Mouse (Mus musculus) midbrain, postnatal 0 days (tissue): Measurements from ENCODE around the gene Kif2c. TPM values are rescaled to one million over a fixed set of nuclear protein-coding genes. Genes with fewer than 3 reads are reported as not detected.

Experiments
- ATAC-seq: fragments of 200-750 bp; cut with Nextera tagmentation; 2 replicates; pipeline ENCODE4 v1.8.0; 2017; ENCODE audit warnings: moderate number of reproducible peaks, mild to moderate bottlenecking, moderate TSS enrichment, moderate library complexity; ENCODE audit not compliant: low FRiP score
- DNase-seq: peaks from one replicate; pipeline ENCODE4 v3.0.0-alpha.2; 2015; ENCODE audit warnings: low spot score
- H3K27ac ChIP-seq: fragments of 300-500 bp; sonication (generic); 2 replicates; pipeline ENCODE4 v1.5.1; 2014; ENCODE audit warnings: low read depth, mild to moderate bottlenecking, low read length, mixed read lengths
- H3K27me3 ChIP-seq: fragments of 300-500 bp; sonication (generic); 2 replicates; pipeline ENCODE4 v1.6.1; 2014; ENCODE audit warnings: low read length, control low read depth, mixed read lengths; ENCODE audit not compliant: insufficient read depth
- H3K36me3 ChIP-seq: fragments of 300-500 bp; sonication (generic); 2 replicates; pipeline ENCODE4 v1.6.1; 2014; ENCODE audit warnings: low read length, control low read depth, mixed read lengths; ENCODE audit not compliant: insufficient read depth
- H3K4me1 ChIP-seq: fragments of 300-500 bp; sonication (generic); 2 replicates; pipeline ENCODE4 v1.6.1; 2014; ENCODE audit warnings: mild to moderate bottlenecking, control low read depth, antibody characterized with exemption, low read length, mixed read lengths; ENCODE audit not compliant: insufficient read depth
- H3K4me2 ChIP-seq: fragments of 300-500 bp; sonication (generic); 2 replicates; pipeline ENCODE4 v1.6.1; 2014; ENCODE audit warnings: low read depth, mild to moderate bottlenecking, low read length, mixed read lengths; ENCODE audit not compliant: poor library complexity, severe bottlenecking
- H3K4me3 ChIP-seq: fragments of 300-500 bp; sonication (generic); 2 replicates; pipeline ENCODE4 v1.5.1; 2014; ENCODE audit warnings: low read depth, mild to moderate bottlenecking, low read length, moderate library complexity
- H3K9ac ChIP-seq: fragments of 300-500 bp; sonication (generic); replicated peaks from 2 replicates; pipeline ENCODE4 v1.6.1; 2014; ENCODE audit warnings: mild to moderate bottlenecking, low read length, moderate library complexity, mixed read lengths; ENCODE audit not compliant: poor library complexity, severe bottlenecking
- H3K9me3 ChIP-seq: fragments of 300-500 bp; sonication (generic); 2 replicates; pipeline ENCODE4 v1.6.1; 2016; ENCODE audit warnings: low read length, control low read depth
- CTCF ChIP-seq: IDR thresholded peaks from 2 replicates; pipeline ENCODE4 v1.5.1; 2016; ENCODE audit warnings: antibody characterized with exemption, mild to moderate bottlenecking
- WGBS: fragments of 180-500 bp; shearing (Covaris S2); extraction: QIAGEN DNeasy Blood & Tissue Kit; methylation state at CpG from one replicate; pipeline ENCODE4 v1.1.7; 2014; 5-methylcytosine and 5-hydroxymethylcytosine counted together
- polyA plus RNA-seq: library from polyadenylated mRNA; unstranded; fragments of >200 nt; fragmentation: Nextera tagmentation; extraction: Ambion mirVana; gene quantifications from 2 replicates; pipeline ENCODE4 v1.2.1, GENCODE M21; 2015
- total RNA-seq: library from RNA; depleted of rRNA; stranded (reverse); fragments of >200 nt; gene quantifications from 2 replicates; pipeline ENCODE4 v1.2.3, GENCODE M21; 2014

Kif2c gene
- total and polyA plus RNA-seq, 2 experiments from 2014 or later = 2.3 to 9.8 TPM

- no peak for TF ChIP-seq CTCF
- WGBS = 67% methylated on average over 5 of the region's 5 CpGs
Observed at GRCm38 (mm10) chr4:117223001-117223400, 40.6 kb upstream of the Kif2c start.

DNA sequence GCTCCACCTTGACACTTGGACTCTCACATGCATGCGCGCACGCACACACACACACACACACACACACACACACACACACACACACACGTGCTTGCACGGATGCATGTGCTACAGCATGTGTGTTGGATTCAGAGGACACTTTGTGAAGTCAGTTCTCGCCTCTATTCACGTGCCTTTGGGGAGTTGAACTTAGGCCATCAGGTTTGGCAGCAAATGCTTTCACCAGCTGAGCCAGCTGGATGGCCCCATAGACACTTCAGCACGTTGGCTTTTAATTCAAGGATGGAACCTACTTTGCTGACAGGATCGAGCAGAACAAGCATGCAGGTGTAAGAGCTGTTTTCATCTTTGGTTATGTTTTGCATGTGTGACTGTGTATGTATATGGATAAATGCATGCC, 39.4 kb upstream of the Kif2c start:
- TF ChIP-seq CTCF = no peak
- Histone ChIP-seq H3K4me2 (no peak overlapping the region), H3K9ac (no peak overlapping the region), H3K27ac (no peak overlapping the region), H3K4me1 (no peaks in the 10 kb centered on the region), H3K36me3 (no peaks in the 10 kb centered on the region), H3K4me3 (no peak overlapping the region), H3K9me3 (no peaks in the 10 kb centered on the region), H3K27me3 (no peaks in the 10 kb centered on the region)
- no peak for ATAC-seq
- 88% methylated on average over 8 of the region's 9 CpGs for WGBS
- DNase-seq = no peak

More at GRCm38 (mm10) chr4:117223001-117223400, 40.6 kb upstream of the Kif2c start:
- no peaks in the 10 kb centered on the region for H3K9me3 ChIP-seq
- DNase-seq = no peak
- H3K4me3 ChIP-seq = no peak overlapping the region
- H3K27ac ChIP-seq = no peak overlapping the region
- no peaks in the 10 kb centered on the region for H3K4me1 ChIP-seq
- no peak overlapping the region for H3K9ac ChIP-seq
- H3K4me2 ChIP-seq = no peak overlapping the region
- no peaks in the 10 kb centered on the region for H3K27me3 ChIP-seq
- ATAC-seq = no peak
- no peaks in the 10 kb centered on the region for H3K36me3 ChIP-seq

DNA sequence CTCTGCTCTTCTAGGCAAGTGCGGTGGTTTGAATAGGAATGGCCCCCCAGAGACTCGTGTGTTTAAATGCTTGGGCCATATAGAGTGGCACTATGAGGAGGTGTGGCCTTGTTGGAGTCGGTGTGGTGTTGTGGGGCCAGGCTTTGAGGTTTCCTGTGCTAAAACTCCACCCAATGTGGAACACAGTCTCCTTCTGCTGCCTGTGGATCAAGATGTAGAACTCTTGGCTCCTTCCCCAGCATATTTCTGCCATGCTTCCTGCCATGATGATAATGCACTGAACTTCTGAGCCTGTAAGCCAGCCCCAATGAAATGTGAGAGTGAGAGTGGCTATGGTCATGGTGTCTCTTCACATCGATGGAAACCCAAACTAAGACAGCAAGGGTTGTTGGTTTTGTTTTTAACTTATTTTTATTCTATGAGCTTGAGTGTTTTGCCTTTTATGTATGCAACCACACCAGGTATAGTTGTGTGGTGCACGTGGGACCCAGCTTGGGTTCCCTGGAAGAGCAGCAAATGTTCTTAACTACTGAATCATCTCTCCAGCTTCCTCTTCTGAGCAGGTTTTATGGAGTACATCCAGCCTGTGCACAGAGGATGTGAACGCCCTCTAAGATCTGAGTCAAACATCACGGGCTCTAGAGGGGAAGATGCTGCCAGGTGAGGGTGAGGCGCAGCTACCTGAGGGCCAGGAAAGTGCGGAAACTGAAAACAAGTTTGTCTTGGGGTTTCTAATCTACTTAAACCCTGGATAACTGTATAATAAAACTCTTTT, 38.5 kb upstream of the Kif2c start:
- DNase-seq (no peak), ATAC-seq (no peak)
- Histone ChIP-seq H3K36me3 (no peaks in the 10 kb centered on the region), H3K27me3 (no peaks in the 10 kb centered on the region), H3K9me3 (no peaks in the 10 kb centered on the region), H3K9ac (no peak overlapping the region), H3K27ac (no peak overlapping the region), H3K4me2 (no peak overlapping the region), H3K4me3 (no peak overlapping the region), H3K4me1 (no peaks in the 10 kb centered on the region)
- 77% methylated on average over 9 of the region's 9 CpGs for WGBS
- TF ChIP-seq CTCF = no peak

DNA sequence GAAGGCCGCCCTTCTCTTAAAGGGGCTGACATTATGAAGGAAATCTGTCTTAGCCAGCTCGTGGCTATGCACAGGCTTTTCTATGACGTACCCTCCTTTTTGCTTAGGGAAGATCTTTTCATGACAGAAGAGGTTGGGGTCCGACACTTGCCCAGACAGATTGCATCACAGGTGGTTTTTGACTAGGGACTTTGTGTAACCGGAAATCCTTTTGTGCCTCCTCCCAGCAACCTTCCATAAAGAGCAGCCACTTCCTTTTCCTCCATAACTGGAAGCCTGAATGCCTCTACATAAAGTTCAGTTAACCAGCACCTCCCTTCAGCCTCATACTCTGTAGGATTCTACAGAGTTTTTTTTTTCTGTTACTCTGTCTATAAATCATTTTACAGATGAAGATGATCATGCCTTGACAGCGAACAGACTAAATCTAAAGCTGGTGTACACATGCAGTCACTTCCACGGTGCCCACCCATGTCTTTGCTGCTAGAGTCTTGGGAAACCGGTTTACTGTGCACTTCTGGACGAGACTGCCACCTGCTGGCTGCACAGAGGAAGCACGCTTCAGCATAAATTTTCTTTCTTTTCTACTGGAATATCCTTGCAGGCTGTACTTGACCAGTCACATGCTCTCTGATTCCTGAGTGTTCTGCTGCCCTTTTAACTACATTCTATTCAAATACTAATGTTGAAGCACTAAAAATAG, 36.2 kb upstream of the Kif2c start:
- no peaks in the 10 kb centered on the region for H3K9me3 ChIP-seq
- no peak overlapping the region for H3K4me3 ChIP-seq
- no peaks in the 10 kb centered on the region for H3K36me3 ChIP-seq
- no peaks in the 10 kb centered on the region for H3K27me3 ChIP-seq
- H3K27ac ChIP-seq = no peak overlapping the region
- H3K4me1 ChIP-seq = no peaks in the 10 kb centered on the region
- DNase-seq = peak; percentile 80
- peak; percentile 65 for ATAC-seq
- WGBS = 37% methylated on average over 10 of the region's 10 CpGs
- peak; percentile 96 for TF ChIP-seq CTCF
- no peak overlapping the region for H3K4me2 ChIP-seq
- H3K9ac ChIP-seq = no peak overlapping the region

- Histone ChIP-seq H3K27ac (no peak overlapping the region), H3K36me3 (no peaks in the 10 kb centered on the region), H3K4me3 (no peak overlapping the region), H3K4me1 (no peaks in the 10 kb centered on the region), H3K9me3 (no peaks in the 10 kb centered on the region), H3K9ac (no peak overlapping the region), H3K4me2 (no peak overlapping the region), H3K27me3 (no peaks in the 10 kb centered on the region)
- WGBS = 78% methylated on average over 5 of the region's 5 CpGs
- DNase-seq (no peak), ATAC-seq (no peak)
- no peak for TF ChIP-seq CTCF
Observed at GRCm38 (mm10) chr4:117217029-117217428, 34.6 kb upstream of the Kif2c start.

GRCm38 (mm10) chr4:117214250-117214649, 31.8 kb upstream of the Kif2c start:
- H3K4me3 ChIP-seq = no peak overlapping the region
- no peak for TF ChIP-seq CTCF
- no peaks in the 10 kb centered on the region for H3K4me1 ChIP-seq
- H3K27me3 ChIP-seq = no peaks in the 10 kb centered on the region
- H3K27ac ChIP-seq = no peak overlapping the region
- no peak for DNase-seq
- no peak for ATAC-seq
- H3K9ac ChIP-seq = no peak overlapping the region
- H3K4me2 ChIP-seq = no peak overlapping the region
- WGBS = 85% methylated on average over 6 of the region's 6 CpGs
- no peaks in the 10 kb centered on the region for H3K36me3 ChIP-seq
- no peaks in the 10 kb centered on the region for H3K9me3 ChIP-seq
